Mouse (Mus musculus) splenic B cell, adult 2 months (primary cell): ENCODE results near the gene F3.

ENCODE experiments used
- DNase-seq: peaks from one replicate; pipeline ENCODE4 v3.0.0-alpha.2; 2011; ENCODE audit warnings: low read depth, low spot score
- H3K27me3 ChIP-seq: 2 replicates; pipeline ENCODE4 v1.6.1; 2012; ENCODE audit warnings: mild to moderate bottlenecking, low read length, moderate library complexity, mixed read lengths; ENCODE audit not compliant: control insufficient read depth, poor library complexity, insufficient read depth, severe bottlenecking
- H3K36me3 ChIP-seq: 2 replicates; pipeline ENCODE4 v1.6.1; 2012; ENCODE audit warnings: mild to moderate bottlenecking, low read length, moderate library complexity, mixed read lengths; ENCODE audit not compliant: control insufficient read depth, poor library complexity, insufficient read depth, severe bottlenecking

Gene F3

GRCm38 (mm10) chr3:121697169-121697568 is 26.2 kb upstream of the F3 start:
- DNase-seq: no peak
- H3K36me3 ChIP-seq: no peaks in the 10 kb centered on the region
- no peaks in the 10 kb centered on the region for H3K27me3 ChIP-seq

GRCm38 (mm10) chr3:121699401-121699800 is 23.9 kb upstream of the F3 start:
- DNase-seq: no peak
- H3K36me3 ChIP-seq: no peaks in the 10 kb centered on the region
- no peaks in the 10 kb centered on the region for H3K27me3 ChIP-seq

GRCm38 (mm10) chr3:121699849-121700248 is 23.5 kb upstream of the F3 start:
- Histone ChIP-seq H3K36me3 (no peaks in the 10 kb centered on the region), H3K27me3 (no peaks in the 10 kb centered on the region)
- no peak for DNase-seq

- Histone ChIP-seq H3K36me3 (no peaks in the 10 kb centered on the region), H3K27me3 (no peaks in the 10 kb centered on the region)
- DNase-seq: no peak
Measured at GRCm38 (mm10) chr3:121700364-121700952, 22.9 kb upstream of the F3 start.

- Histone ChIP-seq H3K36me3 (no peaks in the 10 kb centered on the region), H3K27me3 (no peaks in the 10 kb centered on the region)
- no peak for DNase-seq
Measured at GRCm38 (mm10) chr3:121703155-121703879, 20.0 kb upstream of the F3 start.

GRCm38 (mm10) chr3:121703880-121704243 is 19.5 kb upstream of the F3 start:
- no peaks in the 10 kb centered on the region; the same call in 1 of the 2 replicates for H3K27me3 ChIP-seq
- no peaks in the 10 kb centered on the region for H3K36me3 ChIP-seq
- no peak for DNase-seq

GRCm38 (mm10) chr3:121706087-121706486 is 17.2 kb upstream of the F3 start:
- Histone ChIP-seq H3K27me3 (no peaks in the 10 kb centered on the region; the same call in 1 of the 2 replicates), H3K36me3 (no peaks in the 10 kb centered on the region)
- DNase-seq: no peak

GRCm38 (mm10) chr3:121707106-121707505 is 16.2 kb upstream of the F3 start:
- Histone ChIP-seq H3K36me3 (no peaks in the 10 kb centered on the region), H3K27me3 (no peaks in the 10 kb centered on the region; the same call in 1 of the 2 replicates)
- DNase-seq: no peak

GRCm38 (mm10) chr3:121710894-121711531 is 12.3 kb upstream of the F3 start:
- no peak for DNase-seq
- H3K36me3 ChIP-seq: no peaks in the 10 kb centered on the region
- H3K27me3 ChIP-seq: no peaks in the 10 kb centered on the region; the same call in 1 of the 2 replicates

GRCm38 (mm10) chr3:121712222-121712621 is 11.1 kb upstream of the F3 start:
- H3K36me3 ChIP-seq: no peaks in the 10 kb centered on the region
- DNase-seq: no peak

GRCm38 (mm10) chr3:121713151-121713701 is 10.1 kb upstream of the F3 start:
- Histone ChIP-seq H3K27me3 (no peaks in the 10 kb centered on the region; the same call in 1 of the 2 replicates), H3K36me3 (no peaks in the 10 kb centered on the region)
- DNase-seq: no peak

More at GRCm38 (mm10) chr3:121712222-121712621, 11.1 kb upstream of the F3 start:
- no peaks in the 10 kb centered on the region; the same call in 1 of the 2 replicates for H3K27me3 ChIP-seq

GRCm38 (mm10) chr3:121713816-121714215 is 9.5 kb upstream of the F3 start:
- DNase-seq: no peak
- Histone ChIP-seq H3K36me3 (no peaks in the 10 kb centered on the region), H3K27me3 (no peaks in the 10 kb centered on the region; the same call in 1 of the 2 replicates)

GRCm38 (mm10) chr3:121714461-121714860 is 8.9 kb upstream of the F3 start:
- no peaks in the 10 kb centered on the region for H3K36me3 ChIP-seq
- no peak for DNase-seq

GRCm38 (mm10) chr3:121715336-121715735 is 8.0 kb upstream of the F3 start:
- no peak for DNase-seq
- Histone ChIP-seq H3K27me3 (no peaks in the 10 kb centered on the region), H3K36me3 (no peaks in the 10 kb centered on the region)

More at GRCm38 (mm10) chr3:121714461-121714860, 8.9 kb upstream of the F3 start:
- no peaks in the 10 kb centered on the region for H3K27me3 ChIP-seq
